Mouse (Mus musculus): ENCODE measurements around the gene Prkag2. TPM values are rescaled to one million over a fixed set of nuclear protein-coding genes. Genes with fewer than 3 reads are reported as not detected.

Gene Prkag2
- polyA plus RNA-seq, 1 experiment from 2014 or later, result 90.9 TPM

DNA sequence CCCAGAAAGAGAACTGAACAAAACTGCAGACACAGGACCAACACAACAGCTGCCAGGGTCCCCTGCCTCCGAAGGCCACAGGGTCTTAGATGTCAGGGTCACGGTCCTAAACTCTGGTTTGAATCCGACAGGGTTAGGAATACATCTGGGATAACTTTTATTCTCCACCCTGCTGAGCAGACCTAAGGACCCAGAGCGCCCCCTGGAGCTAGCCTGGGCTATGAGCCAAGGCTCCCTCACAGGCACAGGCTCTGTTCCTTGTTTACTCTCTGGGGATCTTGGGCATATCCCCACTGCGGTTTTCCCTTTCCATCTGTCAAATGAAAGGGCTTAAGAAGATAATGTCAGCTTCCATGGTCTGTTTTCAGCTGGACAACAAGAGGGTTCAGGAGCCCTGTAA, 59.1 kb downstream of the Prkag2 start:
- Histone ChIP-seq H3K27me3 (replicated peaks) (no peaks in the 10 kb centered on the region), H3K4me3 (replicated peaks) (no peak overlapping the region), H3K9me3 (replicated peaks) (0 out of 2 replicates have a peak, but pooled peaks cover 4% of the 10 kb centered on the region), H3K27ac (replicated peaks) (no peak overlapping the region), H3K4me1 (no peaks in the 10 kb centered on the region), H3K9ac (replicated peaks) (no peak overlapping the region), H3K4me2 (no peak overlapping the region), H3K36me3 (no peaks in the 10 kb centered on the region)
- no peak for ATAC-seq (ENCODE audit: low FRiP score)
- WGBS, result 50% methylated on average over 5 of the region's 5 CpGs

- ATAC-seq (ENCODE audit: low FRiP score), result no peak
- Histone ChIP-seq H3K4me1 (no peaks in the 10 kb centered on the region), H3K36me3 (no peaks in the 10 kb centered on the region), H3K4me3 (replicated peaks) (no peak overlapping the region), H3K9me3 (replicated peaks) (0 out of 2 replicates have a peak, but pooled peaks cover 4% of the 10 kb centered on the region), H3K4me2 (no peak overlapping the region), H3K27ac (replicated peaks) (no peak overlapping the region), H3K27me3 (replicated peaks) (no peaks in the 10 kb centered on the region), H3K9ac (replicated peaks) (no peak overlapping the region)
- 82% methylated on average over 7 of the region's 7 CpGs for WGBS
Observed at GRCm38 (mm10) chr5:25040903-25041302, 59.5 kb downstream of the Prkag2 start.

- no peaks in the 10 kb centered on the region for H3K36me3 ChIP-seq
- no peak for ATAC-seq (ENCODE audit: low FRiP score)
- 0 out of 2 replicates have a peak, but pooled peaks cover 4% of the 10 kb centered on the region for H3K9me3 ChIP-seq (replicated peaks)
- no peak overlapping the region for H3K9ac ChIP-seq (replicated peaks)
- no peak overlapping the region for H3K4me2 ChIP-seq
- no peak overlapping the region for H3K4me3 ChIP-seq (replicated peaks)
- no peaks in the 10 kb centered on the region for H3K27me3 ChIP-seq (replicated peaks)
- no peaks in the 10 kb centered on the region for H3K4me1 ChIP-seq
- 92% methylated on average over 2 of the region's 2 CpGs for WGBS
- no peak overlapping the region for H3K27ac ChIP-seq (replicated peaks)
Observed at GRCm38 (mm10) chr5:25038827-25039226, 61.6 kb downstream of the Prkag2 start.

DNA sequence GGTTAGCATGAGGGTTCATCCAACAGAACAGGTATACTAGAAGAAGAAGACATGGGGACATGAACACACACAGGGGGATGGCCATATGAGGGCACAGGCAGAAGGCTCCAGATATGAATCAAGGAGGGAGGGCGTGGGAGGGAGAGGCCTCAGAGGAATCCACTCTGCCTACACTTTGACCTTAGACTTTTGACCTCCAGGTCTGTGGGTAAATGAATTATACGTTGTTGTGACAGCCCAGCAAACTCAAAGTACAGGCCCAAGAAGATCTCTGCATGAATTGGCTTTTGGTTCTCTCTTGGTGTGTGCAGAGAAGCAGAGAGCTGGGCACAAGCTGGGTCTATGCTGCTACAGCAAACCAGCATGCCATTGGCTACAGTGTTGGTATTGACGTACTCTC, 65.1 kb downstream of the Prkag2 start:
- no peaks in the 10 kb centered on the region for H3K36me3 ChIP-seq
- no peak overlapping the region for H3K27ac ChIP-seq (replicated peaks)
- H3K4me2 ChIP-seq, result no peak overlapping the region
- WGBS, result 84% methylated on average over 3 of the region's 3 CpGs
- H3K4me1 ChIP-seq, result no peaks in the 10 kb centered on the region
- ATAC-seq (ENCODE audit: low FRiP score), result no peak
- H3K9ac ChIP-seq (replicated peaks), result no peak overlapping the region
- no peaks in the 10 kb centered on the region for H3K27me3 ChIP-seq (replicated peaks)
- H3K4me3 ChIP-seq (replicated peaks), result no peak overlapping the region
- H3K9me3 ChIP-seq (replicated peaks), result 0 out of 2 replicates have a peak, but pooled peaks cover 4% of the 10 kb centered on the region

DNA sequence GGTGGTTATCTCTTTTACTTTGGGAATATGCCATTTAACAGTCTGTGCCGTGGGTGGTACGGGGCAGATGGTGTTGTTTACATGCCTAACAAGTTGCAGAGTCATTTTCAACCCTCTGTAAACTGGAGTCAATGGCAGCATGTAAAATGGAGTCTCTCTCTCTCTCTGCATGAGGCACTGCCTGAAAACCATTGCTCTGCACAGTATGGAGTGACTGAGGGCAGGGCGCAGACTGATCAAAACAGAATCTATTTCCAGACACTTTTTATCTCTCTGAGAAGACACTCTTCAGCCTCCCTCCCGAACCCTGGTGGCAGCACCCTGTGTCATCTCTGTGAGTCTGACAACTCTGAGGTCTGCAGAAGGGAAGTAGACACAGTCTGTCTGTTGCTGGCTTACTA, 69.0 kb downstream of the Prkag2 start:
- 67% methylated on average over 4 of the region's 4 CpGs for WGBS
- no peak overlapping the region for H3K9ac ChIP-seq (replicated peaks)
- H3K9me3 ChIP-seq (replicated peaks), result no peaks in the 10 kb centered on the region
- ATAC-seq (ENCODE audit: low FRiP score), result no peak
- no peaks in the 10 kb centered on the region for H3K36me3 ChIP-seq
- H3K27ac ChIP-seq (replicated peaks), result no peak overlapping the region
- no peak overlapping the region for H3K4me2 ChIP-seq
- H3K27me3 ChIP-seq (replicated peaks), result no peaks in the 10 kb centered on the region
- H3K4me1 ChIP-seq, result no peaks in the 10 kb centered on the region
- no peak overlapping the region for H3K4me3 ChIP-seq (replicated peaks)

DNA sequence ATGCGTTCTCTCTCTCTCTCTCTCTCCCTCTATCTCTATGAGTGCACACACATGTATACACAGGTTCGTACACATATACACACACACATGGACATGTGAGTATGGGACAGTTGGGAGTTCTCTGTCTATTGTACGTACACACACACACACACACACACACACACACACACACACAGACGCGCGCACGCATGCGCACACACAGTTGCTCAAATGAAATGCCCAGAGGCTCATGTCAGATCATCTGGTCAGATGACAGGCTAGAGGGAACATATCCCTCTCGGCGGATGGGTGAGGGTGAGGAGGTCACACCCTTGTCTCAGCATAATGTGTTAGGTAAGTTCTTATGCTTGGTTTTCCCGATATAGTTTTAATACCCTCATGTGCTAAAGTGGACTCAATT, 69.4 kb downstream of the Prkag2 start:
- H3K27me3 ChIP-seq (replicated peaks), result no peaks in the 10 kb centered on the region
- WGBS, result 88% methylated on average over 11 of the region's 11 CpGs
- H3K9ac ChIP-seq (replicated peaks), result no peak overlapping the region
- H3K4me2 ChIP-seq, result no peak overlapping the region
- H3K36me3 ChIP-seq, result no peaks in the 10 kb centered on the region
- no peak overlapping the region for H3K4me3 ChIP-seq (replicated peaks)
- H3K4me1 ChIP-seq, result no peaks in the 10 kb centered on the region
- no peaks in the 10 kb centered on the region for H3K9me3 ChIP-seq (replicated peaks)
- no peak overlapping the region for H3K27ac ChIP-seq (replicated peaks)
- ATAC-seq (ENCODE audit: low FRiP score), result no peak

DNA sequence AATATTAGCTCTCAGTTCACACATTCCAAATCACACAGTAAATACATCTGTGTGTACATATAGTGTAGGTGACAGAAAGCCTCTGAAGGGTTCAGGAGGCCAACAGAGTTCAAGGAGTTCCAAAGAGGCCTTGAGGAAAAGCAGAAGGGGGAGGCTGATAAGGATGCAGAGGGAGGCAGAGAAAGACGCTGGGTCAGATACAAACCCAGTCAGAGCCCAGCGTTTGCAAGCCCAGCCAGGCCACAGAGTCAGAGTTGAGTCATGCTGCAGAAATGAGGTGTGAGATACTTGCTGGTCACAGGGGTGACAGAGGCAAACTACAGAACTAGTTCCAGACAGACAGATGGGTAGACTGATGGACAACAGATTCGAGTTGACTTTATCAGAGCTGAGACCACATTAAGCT, 70.2 kb downstream of the Prkag2 start:
- H3K36me3 ChIP-seq, result no peaks in the 10 kb centered on the region
- no peak overlapping the region for H3K27ac ChIP-seq (replicated peaks)
- no peaks in the 10 kb centered on the region for H3K27me3 ChIP-seq (replicated peaks)
- H3K9me3 ChIP-seq (replicated peaks), result no peaks in the 10 kb centered on the region
- no peak overlapping the region for H3K9ac ChIP-seq (replicated peaks)
- ATAC-seq (ENCODE audit: low FRiP score), result no peak
- H3K4me3 ChIP-seq (replicated peaks), result no peak overlapping the region
- WGBS, result 73% methylated on average over 3 of the region's 3 CpGs
- H3K4me2 ChIP-seq, result no peak overlapping the region
- no peaks in the 10 kb centered on the region for H3K4me1 ChIP-seq

DNA sequence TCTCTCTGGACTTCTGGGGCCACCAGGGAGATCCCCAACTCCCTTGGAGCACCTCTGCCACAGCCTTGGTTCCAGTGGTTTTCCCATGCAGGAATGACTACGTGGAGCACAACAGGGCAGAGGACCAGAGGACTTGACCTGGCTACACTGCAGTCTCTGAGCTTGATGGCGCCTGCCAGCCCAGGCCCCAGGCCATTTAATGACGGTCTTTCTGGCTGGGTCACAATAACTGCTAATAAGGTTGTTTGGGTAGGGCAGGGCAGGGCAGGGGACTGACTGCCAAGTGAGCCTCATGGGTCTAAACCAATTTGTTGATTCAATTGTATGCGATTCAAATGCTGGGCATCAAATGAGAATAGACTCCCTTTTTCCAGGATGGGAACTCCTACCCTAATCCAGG, 72.8 kb downstream of the Prkag2 start:
- Histone ChIP-seq H3K9me3 (replicated peaks) (no peaks in the 10 kb centered on the region), H3K4me2 (no peak overlapping the region), H3K4me1 (no peaks in the 10 kb centered on the region), H3K27ac (replicated peaks) (no peak overlapping the region), H3K9ac (replicated peaks) (no peak overlapping the region), H3K4me3 (replicated peaks) (no peak overlapping the region), H3K36me3 (no peaks in the 10 kb centered on the region), H3K27me3 (replicated peaks) (no peaks in the 10 kb centered on the region)
- no peak for ATAC-seq (ENCODE audit: low FRiP score)
- WGBS, result 59% methylated on average over 4 of the region's 4 CpGs

GRCm38 (mm10) chr5:25025309-25026019, 75.0 kb downstream of the Prkag2 start:
- ATAC-seq (ENCODE audit: low FRiP score), result no peak
- WGBS, result 88% methylated on average over 12 of the region's 12 CpGs
- Histone ChIP-seq H3K9me3 (replicated peaks) (no peaks in the 10 kb centered on the region), H3K4me1 (no peaks in the 10 kb centered on the region), H3K9ac (replicated peaks) (no peak overlapping the region), H3K4me3 (replicated peaks) (no peak overlapping the region), H3K36me3 (no peaks in the 10 kb centered on the region), H3K27me3 (replicated peaks) (no peaks in the 10 kb centered on the region), H3K4me2 (no peak overlapping the region), H3K27ac (replicated peaks) (no peak overlapping the region)

GRCm38 (mm10) chr5:25022904-25023303, 77.5 kb downstream of the Prkag2 start:
- no peaks in the 10 kb centered on the region for H3K9me3 ChIP-seq (replicated peaks)
- H3K4me1 ChIP-seq, result no peaks in the 10 kb centered on the region
- H3K9ac ChIP-seq (replicated peaks), result no peak overlapping the region
- no peak for ATAC-seq (ENCODE audit: low FRiP score)
- no peak overlapping the region for H3K27ac ChIP-seq (replicated peaks)
- H3K4me3 ChIP-seq (replicated peaks), result no peak overlapping the region
- H3K4me2 ChIP-seq, result no peak overlapping the region
- H3K27me3 ChIP-seq (replicated peaks), result no peaks in the 10 kb centered on the region
- no peaks in the 10 kb centered on the region for H3K36me3 ChIP-seq
- WGBS, result 51% methylated on average over 4 of the region's 4 CpGs

- no peak overlapping the region for H3K4me3 ChIP-seq (replicated peaks)
- H3K9ac ChIP-seq (replicated peaks), result no peak overlapping the region
- no peaks in the 10 kb centered on the region for H3K4me1 ChIP-seq
- H3K27me3 ChIP-seq (replicated peaks), result no peaks in the 10 kb centered on the region
- no peaks in the 10 kb centered on the region for H3K36me3 ChIP-seq
- H3K4me2 ChIP-seq, result no peak overlapping the region
- 91% methylated on average over 6 of the region's 6 CpGs for WGBS
- H3K27ac ChIP-seq (replicated peaks), result no peak overlapping the region
- no peak for ATAC-seq (ENCODE audit: low FRiP score)
- H3K9me3 ChIP-seq (replicated peaks), result no peaks in the 10 kb centered on the region
Observed at GRCm38 (mm10) chr5:25019221-25019620, 81.2 kb downstream of the Prkag2 start.

DNA sequence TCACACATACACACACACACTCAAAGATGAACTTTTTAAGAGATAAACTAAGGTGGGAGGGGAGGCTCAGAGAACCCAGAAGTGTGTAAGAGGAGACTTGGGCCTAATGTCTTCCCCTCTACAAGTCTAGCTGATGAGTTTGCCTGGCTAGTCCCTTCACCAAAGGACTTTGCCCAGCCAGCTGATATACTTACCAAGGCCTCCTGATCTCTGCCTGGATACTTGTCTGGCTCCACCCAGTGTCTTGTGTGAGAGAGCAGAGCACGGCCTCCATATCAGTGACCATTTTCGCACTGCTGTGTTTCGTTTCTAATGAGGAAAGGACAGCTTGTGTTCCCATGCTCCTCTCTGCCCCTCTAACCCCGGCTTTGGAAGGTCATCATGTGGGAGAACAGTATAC, 88.3 kb downstream of the Prkag2 start:
- Histone ChIP-seq H3K9me3 (replicated peaks) (no peaks in the 10 kb centered on the region), H3K9ac (replicated peaks) (no peak overlapping the region), H3K4me2 (no peak overlapping the region), H3K27me3 (replicated peaks) (no peaks in the 10 kb centered on the region), H3K36me3 (no peaks in the 10 kb centered on the region), H3K4me3 (replicated peaks) (no peak overlapping the region), H3K27ac (replicated peaks) (no peak overlapping the region), H3K4me1 (peaks cover 10% of the 10 kb centered on the region)
- no peak for ATAC-seq (ENCODE audit: low FRiP score)
- 90% methylated on average over 4 of the region's 4 CpGs for WGBS

Measured in neural tube, embryonic 15.5 days (tissue).